Mouse (Mus musculus) thymus, adult 2 months (tissue): ENCODE data around the gene Adcyap1r1.

Experiments
- CTCF ChIP-seq: fragments of 200-500 bp; IDR thresholded peaks from 2 replicates; pipeline ENCODE4 v1.5.1; 2012; ENCODE audit warnings: mild to moderate bottlenecking, control low read depth, low read length, moderate library complexity, borderline replicate concordance; ENCODE audit not compliant: control insufficient read depth, poor library complexity, insufficient read depth; ENCODE audit errors: extremely low read depth
- POLR2A ChIP-seq: fragments of 200-500 bp; IDR thresholded peaks from 2 replicates; pipeline ENCODE4 v1.6.1; 2012; ENCODE audit warnings: mild to moderate bottlenecking, low read length, control low read depth, moderate library complexity; ENCODE audit not compliant: control insufficient read depth, poor library complexity, insufficient read depth; ENCODE audit errors: extremely low read depth

- no peak for TF ChIP-seq POLR2A
- TF ChIP-seq CTCF: no peak
Observed at GRCm38 (mm10) chr6:55448976-55449678, 2.7 kb upstream of the Adcyap1r1 start.
